Mouse (Mus musculus): Measurements from ENCODE around the gene Trim3.

Gene Trim3

DNA sequence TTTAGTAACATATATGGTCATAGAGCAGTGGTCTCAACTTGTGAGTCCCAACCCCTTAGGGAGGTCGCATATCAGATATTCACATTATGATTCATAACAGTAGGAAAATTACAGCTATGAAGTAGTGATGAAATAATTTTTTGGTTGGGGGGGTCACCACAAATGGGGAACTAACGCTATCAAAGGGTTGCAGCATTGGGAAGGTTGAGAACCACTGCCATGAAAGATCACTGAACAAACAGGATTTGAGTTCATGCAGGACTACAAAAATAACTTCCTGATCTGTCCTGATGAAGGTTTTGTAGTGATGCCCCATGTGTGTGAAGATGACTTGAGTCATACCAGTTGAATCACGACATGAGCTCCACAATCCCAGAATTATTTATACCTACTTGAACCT, 24.9 kb downstream of the Trim3 start:
- no peak for DNase-seq (ENCODE audit: low spot score)

DNA sequence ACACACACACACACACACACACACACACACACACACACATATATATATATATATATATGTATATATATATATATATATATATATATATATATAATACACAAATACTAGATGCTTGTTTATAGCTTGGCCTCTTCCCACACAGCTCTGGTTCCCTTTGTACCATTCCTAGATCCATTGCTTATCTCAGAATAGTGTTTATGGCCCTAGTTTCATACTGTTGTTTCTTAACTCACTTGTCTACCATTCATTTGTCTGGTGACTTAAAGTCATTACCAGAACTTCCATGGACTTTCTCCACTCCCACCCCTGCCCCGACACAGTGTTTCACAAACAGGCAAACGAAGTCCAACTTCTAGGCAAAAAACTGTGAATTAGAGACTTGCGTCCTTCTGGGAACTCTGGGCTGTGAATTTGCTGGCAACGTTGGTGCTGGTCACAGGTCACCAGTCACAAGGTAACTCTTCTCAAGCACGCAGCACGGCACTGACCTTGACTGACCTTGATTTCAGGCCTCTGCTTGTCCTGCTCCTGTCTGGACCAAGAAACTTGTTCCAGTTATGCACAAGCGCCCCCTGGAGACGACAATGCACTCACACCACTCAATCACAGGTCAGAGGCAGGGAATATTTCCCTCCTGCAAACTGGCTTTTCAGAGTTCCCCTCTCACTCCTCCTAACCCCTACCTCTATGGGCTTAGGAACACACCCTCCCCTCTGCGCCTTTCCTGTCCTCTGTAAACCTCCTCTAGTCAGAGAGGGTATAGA, 30.3 kb downstream of the Trim3 start:
- no peak for DNase-seq (ENCODE audit: low spot score)

DNA sequence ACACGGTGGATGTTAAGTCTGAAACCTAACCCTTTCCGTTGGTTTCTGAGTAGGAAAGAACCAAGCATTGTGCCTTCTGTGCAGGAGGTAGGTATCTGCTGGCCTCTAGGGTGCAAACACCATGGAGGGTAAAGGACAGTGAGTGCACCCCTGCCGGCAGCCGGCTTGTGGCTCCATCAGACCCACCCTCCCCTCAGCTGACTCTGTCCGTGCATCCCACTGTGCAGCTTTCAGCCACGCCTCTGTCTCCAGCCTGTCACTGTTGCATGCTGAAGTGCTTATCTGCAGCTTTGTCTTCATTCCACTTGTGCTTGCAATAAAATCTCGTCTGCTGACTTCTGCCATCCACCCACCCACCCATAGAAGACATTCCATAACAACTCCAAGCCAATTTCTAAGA, 43.3 kb downstream of the Trim3 start:
- no peak for DNase-seq (ENCODE audit: low spot score)

DNA sequence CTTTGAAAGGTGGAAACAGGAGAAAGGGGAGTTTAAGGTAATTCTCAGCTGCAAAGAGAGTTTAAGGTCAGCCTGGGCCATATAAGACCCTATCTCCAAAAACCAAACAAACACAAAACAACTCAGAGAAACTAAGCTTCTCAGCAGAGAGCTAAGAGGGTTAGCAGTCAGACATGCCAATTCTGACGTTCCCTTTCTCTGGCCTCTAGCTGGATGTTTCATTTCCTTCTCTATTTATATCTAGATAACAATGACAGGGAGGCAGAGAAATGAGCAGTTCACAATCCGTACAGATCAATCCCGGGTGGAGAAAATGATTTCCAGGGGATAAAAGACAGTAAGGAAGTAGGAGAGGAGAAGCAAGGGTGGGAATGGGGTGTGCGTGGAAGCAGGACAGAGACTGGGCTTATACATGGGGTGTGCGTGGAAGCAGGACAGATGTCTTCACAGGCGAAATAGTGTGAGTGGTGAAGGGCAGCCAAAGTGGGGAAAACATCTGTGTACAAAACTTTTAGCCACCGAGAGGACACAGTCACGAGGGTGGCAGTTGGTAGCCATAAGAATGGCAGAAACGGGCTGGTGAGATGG, 45.0 kb downstream of the Trim3 start:
- DNase-seq (ENCODE audit: low spot score), result no peak

DNA sequence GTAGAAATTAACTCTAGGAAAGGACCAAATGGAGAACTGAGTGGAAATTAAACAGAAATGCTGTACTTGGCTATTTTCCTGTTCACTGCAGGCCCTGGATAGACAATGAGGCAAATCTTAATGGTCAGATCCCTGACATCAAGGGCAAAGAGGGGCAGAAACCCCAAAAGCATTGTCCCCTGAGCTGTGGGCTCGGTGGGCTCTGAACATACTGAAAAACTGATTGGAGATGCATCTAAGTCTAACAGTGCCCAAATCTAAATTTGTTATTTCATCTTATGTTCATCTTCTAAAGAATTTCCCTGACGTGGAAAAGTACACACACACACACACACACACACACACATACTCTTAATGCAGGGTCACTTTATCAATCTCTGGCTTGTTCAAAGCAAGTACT, 51.4 kb downstream of the Trim3 start:
- no peak for DNase-seq (ENCODE audit: low spot score)

DNA sequence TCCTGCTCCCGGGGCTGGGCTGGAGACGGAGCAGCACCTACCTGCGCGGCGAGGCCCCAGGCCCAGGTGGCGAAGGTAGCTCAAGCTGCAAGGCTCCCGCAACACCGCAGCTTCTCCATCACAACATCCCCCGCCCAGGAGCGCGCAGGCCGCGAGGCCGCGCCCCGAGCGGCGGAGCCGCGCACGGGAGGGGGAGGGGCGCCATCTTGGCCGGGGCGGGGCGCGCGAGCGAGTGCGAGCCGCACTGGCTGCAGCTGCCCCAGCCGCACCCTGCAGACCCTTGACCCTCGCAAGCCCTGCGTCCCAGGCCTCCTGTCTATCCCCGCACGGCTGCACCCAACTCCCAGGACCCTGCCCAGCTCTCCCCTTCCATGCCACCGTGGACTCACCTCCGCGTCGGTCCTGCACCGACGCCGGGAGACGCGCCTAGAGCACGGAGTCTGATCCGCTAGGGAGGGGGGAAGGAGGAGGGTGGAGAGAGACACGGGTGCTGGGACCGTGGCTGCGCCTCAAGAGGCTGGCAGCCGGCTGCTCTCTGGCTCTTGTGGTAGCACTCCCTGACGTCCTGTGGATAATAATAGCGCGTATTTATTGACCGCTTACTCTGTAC, 52.2 kb downstream of the Trim3 start, which contains the start of gene Apbb1:
Gene Apbb1, minus strand, starts transcription at position 560 of the 610 bp plus-strand sequence.
- peak; percentile 7 for DNase-seq (ENCODE audit: low spot score)

DNA sequence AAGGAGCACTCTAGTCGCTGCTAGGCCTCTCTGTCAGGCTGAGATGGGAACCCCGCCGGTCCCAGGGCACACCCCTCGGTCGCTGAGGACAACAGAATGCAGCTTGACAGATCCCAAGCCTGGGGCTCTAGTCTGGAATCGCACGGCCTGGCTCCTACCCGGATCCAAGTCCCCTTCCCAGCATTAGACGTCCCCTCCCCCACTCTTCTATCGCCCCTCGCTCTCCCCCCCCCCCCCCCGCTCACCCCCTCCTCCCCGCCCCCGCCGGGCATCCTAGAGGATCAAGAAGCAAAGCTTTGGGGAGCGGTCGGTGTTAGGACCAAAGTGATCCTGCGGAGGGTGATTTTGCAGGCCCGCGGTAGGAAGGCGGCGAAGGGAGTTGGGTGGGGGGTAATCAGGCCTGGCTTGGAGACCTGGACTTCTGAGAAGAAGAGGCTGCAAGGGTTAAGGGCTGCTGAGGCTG, 52.7 kb downstream of the Trim3 start:
- DNase-seq (ENCODE audit: low spot score), result no peak

DNA sequence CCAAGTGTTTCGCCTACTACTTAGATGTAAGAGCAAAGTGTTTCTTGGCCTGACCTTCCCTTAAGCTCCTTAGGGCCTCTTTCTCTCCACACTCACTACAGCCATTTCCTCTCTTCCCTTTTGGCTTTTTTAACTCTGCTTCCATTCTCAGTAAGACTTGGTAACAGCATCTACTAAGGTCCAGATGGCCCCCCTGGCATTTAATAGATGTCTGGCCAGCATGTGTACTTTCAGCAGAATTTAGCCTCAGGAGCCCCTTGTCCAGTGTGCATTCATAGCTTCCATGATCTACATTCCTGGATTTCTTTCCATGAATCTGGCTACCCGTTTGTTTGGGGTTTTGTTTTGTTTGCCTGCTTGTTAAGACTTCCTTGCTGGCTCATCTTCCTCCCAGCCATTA, 54.9 kb downstream of the Trim3 start:
- no peak for DNase-seq (ENCODE audit: low spot score)

DNA sequence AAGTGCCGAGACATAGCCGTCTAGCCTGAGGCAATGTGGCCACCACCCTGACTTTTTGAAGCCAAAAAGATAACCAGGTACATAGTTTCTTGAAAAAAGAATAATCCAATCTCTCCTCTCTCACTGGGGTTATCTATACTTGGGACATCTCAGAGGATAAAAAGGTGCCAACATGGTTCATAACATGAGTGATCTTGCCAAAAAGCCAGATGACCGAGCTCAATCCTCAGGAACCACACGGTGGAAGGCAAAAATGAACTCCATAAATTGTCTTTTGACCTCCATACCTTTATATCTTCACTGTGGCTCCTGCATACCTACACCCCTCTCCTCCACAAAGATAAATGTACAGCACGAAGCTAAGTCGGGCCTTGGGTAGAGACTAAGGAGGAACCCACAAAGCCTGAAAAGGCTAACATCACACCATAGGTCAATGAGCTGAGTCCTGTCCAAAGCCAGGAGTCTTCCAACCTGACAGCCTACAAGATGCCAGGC, 55.9 kb downstream of the Trim3 start:
- DNase-seq (ENCODE audit: low spot score), result no peak

DNA sequence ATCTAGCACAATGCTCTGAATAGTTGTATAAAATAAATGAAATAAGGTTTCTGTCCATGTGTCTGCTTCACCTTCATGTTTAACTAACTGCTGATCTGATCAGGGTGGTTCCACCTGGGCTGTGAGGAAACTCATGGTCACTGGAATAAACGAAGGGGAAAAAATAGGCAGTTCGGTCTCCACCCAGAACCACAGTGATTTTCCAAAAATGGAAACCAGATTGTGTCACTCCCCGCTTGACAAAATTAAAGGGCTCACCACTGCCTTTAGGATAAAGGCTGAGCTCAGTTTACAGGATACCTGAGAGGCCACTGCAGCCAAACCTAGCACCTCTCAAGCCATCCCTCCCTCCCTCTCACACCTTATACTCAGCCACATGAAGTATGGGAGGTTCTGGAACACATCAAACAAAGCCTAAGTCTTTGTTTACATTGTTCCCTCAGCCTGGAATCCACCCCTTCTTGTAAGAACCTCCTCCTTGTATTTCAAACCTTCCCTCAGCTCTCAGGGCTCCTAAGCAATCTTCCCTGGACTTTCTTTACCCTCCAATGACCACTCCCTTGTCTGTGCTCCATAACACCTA, 57.1 kb downstream of the Trim3 start:
- DNase-seq (ENCODE audit: low spot score), result no peak

DNA sequence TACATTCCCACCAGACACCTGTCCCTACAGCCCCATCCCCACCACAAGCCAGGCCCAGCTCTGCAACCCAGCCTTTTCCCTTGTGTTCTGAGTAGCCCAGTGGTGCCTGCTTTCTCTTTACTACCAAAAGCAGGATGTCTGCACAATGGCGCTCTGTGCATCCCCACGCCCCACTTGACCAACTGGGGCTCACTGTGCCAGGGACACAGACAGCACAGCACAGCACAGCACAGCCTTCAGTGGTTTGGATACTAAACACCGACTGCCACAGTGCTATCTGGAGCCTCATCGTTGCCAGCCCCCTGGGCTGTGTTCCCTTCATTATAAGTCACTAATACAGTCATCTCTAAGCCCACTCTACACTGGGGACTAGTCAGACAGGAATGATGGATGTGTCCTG, 58.8 kb downstream of the Trim3 start:
- DNase-seq (ENCODE audit: low spot score), result no peak

DNA sequence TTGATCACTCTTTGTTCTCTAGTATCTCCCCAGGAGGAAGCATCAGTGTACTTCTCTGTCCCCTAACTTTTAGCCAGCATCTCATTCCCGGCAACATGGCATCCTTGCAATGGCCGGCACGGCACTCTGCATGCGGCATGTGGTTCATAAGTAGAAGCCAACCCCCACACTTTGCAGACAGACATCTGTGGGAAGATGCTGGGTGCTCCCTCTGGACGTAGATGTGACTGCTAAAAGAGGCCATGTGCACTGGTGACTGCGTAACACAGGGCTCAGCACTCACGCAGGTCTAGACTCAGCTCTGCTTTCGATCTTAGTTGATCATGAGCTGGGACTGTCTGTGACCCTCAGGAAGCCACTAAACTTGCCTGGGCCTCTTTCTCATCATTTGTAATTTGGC, 60.4 kb downstream of the Trim3 start:
- DNase-seq (ENCODE audit: low spot score), result no peak

DNA sequence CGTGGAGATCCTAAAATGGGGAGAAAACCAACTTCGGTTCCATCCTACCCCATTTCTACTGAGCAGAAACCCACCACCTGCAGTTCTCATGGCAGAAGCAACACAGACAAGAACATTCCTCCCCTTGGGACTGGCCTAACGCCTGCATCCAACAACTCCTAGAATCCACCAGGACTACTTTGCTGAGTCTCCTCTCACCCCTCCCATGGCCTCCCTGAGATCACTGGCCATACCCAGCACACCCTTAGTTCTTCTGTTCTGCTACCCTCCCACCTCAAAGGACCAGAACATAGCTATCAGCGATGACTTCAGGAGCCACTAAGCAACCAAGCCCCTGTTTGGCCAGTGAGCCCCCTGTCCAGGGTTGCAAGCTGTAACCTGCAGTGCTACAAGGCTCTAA, 62.6 kb downstream of the Trim3 start:
- no peak for DNase-seq (ENCODE audit: low spot score)

DNA sequence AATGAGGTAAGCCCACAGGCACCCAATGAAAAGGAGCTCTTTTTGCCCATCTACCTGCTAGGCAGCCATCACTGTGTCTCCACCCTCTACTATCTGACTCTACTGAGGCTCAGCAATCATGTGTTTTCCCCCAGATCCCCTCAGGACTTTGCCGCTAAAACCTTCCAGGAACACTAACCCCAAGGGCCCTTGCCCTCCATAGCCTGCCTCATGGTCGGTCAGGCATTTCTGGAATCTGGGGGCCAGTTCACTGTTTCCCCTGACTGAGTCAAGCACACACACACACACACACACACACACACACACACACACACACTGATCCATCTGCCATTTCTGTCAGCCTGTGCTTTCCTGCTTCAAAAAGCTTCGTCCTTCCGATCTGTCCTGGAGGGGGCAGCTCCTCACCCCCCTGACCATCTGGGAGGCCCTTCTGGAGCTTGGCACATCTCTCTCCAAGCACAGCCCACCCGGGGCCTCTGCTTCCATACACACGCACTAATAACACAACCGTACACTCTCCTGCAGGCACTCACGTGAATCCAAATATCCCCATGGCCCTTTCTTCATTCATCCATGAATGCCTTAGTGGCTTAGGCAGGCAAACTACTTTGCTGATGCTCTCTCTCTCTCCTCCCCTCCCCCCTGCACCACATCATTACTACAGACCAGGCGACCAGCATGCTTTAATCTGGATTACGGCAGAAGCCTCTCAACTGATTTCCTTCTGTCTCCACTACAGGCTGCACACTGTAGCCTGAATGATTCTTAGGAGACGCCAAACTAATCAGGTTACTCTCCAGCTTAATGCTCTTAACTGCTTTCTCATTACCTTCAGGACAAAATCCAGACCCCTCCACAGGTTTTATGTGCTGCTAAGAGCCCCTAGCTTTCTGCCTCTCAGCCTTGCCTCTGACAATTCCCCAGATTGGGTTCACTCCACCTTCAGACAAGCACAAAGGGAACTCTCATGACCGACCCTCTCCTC, 63.6 kb downstream of the Trim3 start:
- DNase-seq (ENCODE audit: low spot score), result no peak

DNA sequence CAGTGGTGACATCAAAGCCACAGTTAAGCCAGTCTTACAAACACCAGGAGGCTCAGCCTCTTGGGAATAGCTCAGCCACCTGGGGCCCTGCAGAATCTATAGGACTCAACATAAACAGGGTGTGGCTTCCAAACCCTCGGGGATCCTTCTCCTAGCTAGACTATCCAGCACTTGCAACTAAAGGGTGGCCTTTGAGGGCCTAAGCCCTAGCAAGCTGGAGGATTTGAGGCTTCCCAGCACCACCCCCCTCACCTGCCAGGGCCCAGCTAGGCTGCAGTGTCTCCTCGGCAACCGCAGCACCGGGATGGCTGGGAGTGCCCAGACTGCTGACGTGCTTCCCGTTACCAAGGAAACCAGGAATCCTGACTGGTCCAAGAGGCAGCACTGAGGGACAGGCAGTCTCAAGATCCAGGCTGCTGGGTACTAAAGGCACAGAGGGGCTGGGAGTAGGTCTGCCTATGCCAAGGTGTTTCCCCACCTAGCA, 64.3 kb downstream of the Trim3 start:
- no peak for DNase-seq (ENCODE audit: low spot score)

DNA sequence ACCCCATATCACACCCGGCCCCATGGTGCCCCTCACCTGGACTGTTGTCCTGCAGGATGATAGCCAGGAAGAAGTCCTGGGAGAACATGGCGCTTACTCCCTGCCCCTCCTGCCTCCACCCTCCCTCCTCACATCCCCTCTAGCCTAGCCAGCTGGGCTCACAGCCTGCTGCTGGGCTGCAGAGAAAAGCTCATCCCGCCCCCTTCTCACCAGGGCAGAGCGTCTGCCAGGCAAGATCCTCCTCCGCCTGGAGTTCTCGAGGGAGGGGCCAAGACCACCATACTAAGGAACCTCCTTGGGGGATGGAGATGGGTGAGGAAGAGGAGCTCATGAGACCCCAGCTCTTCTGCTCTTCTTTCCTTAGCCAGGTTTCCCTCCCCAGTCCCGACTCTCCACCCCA, 64.8 kb downstream of the Trim3 start:
- DNase-seq (ENCODE audit: low spot score), result no peak

DNA sequence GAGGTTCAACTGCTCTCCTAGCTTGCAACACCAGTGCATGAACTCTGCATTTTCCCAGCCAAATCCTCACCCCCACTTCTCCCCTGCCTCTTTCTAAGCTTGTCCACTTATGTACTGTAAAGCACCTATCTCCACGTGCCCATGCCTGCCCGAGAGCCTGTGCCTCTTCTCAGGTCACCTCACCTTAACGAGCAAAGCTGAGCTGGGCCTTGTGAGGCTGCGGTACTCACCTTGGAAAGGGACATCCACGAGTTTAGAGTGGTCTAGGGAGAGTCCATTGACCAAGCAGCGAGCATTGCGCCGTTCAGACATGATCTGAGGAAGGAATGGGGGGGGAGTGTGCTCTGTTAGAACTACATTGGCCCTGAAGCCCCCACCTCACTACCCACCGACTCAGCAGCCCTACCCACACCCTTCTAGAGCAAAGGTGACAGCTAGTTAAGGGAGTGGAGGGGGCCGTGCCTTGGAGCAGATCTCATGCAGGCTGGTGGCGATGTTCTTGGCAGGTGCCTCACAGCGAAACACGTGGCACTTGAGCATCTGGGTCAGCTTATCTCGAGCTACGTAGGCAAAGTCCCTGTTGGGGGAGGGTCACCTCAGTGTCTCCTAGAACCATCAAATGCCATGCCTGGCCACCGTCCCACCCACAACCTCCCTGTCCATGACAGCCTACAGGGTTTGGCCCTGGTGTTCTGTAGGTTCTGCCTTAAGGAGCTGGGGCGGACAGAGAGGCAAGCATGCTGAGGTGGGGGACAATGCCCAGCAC, 68.1 kb downstream of the Trim3 start:
- no peak for DNase-seq (ENCODE audit: low spot score)

DNA sequence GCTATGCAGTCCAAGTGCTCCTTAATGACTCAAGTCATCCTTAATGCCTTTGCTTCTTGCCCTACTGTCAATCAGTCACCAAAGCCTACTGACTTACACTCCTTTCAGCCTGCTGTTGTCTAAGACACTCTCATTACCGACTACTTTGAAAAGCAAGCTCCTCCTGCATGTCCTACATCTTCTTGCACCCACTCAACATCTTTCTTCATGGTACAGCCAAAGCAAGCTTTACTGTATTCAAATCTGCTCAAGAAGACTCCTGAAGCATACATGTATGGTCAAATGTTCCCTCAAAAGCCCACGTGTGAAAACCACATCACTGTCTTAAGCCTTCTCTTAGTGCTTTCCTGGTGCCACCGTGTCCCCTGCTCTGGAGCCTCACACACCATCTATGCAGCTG, 70.0 kb downstream of the Trim3 start:
- DNase-seq (ENCODE audit: low spot score), result no peak

DNA sequence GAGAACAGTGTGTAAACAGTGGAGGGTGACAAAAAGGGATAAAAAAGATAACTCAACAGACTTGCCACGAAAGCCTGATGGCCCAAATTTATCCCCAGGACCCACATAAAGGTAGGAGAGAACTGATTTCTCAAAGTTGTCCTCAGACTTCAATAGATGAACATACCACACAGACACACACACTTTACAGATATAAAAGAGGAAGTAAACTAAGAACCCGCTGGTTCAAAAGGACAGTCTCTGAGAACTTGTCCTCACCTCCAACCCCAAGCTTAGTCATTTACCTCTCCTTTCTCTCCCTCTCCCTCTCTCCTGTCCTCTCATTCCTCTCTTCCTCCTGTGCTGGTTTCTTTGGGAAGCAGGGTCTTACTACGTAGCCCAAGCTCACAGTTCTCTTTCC, 71.1 kb downstream of the Trim3 start:
- no peak for DNase-seq (ENCODE audit: low spot score)

DNA sequence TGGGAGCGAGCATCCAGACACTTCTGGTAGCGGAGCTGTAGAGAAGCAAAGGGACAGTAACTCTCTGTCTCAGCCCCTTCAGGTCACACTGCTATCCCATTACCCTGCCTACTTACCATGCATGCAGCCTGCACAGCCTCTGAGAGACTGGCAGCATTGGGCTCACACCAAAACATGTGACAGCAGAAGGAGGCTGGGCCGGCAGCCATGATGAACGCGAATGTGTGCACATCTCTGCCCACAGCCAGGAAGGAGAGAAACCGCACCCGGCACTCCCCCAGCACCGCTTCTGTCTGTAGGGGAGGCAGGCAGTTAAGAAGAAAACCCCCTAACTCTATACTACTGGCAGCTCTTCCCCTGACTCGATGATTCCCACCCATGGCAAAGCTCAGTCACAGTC, 74.4 kb downstream of the Trim3 start:
- DNase-seq (ENCODE audit: low spot score), result no peak

DNA sequence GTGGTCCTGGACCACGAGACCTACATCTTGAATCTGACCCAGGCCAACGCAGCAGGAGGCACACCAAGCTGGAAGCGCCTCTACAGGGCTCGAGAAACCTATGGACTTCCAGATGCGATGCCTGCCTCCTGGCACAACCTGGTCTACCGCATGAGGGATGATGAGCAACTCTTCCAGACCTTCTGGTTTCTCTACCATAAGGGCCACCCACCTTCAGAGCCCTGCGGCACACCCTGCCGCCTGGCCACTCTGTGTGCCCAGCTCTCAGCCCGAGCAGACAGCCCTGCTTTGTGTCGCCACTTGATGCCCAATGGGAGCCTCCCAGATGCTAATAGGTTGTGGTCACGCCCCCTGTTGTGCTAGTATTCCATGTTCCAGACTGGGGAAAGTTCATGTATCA, 75.7 kb downstream of the Trim3 start:
- DNase-seq (ENCODE audit: low spot score), result no peak
